Comparison of ENCODE assay signal across 10 mouse cellular contexts in genomic region chr7:29072689-29073088, GRCm38 (mm10). TPM values are rescaled to one million over a fixed set of nuclear protein-coding genes. Genes with fewer than 3 reads are reported as not detected.
A peak's percentile ranks its signal among the peaks of the same experiment; 100 is the strongest.
DNase-seq lines count a peak whose midpoint lies in the region; ATAC-seq lines count a peak whose summit lies in the region.
"Had no signal": no experiment of that assay in that cellular context is flagged by ENCODE, and none has a peak within 500 bp of the region (broad histone marks: within the 10 kb centered on the region; RNA-seq: fewer than 3 reads in every experiment).

No protein-coding gene starts in this region.

- peak; percentile 10 to 11 for DNase-seq in cerebellum, adult 18-20 months
- no peak for DNase-seq in cerebellum, adult 11 months
- DNase-seq in right cerebral cortex, adult 2 months (ENCODE audit: low spot score in 2 of 2), result peak; percentile 39 to 47
- DNase-seq in right cerebral cortex, postnatal 36 days (ENCODE audit: low spot score in 2 of 2), result no peak
- DNase-seq in limb, embryonic 10.5 days (ENCODE audit: low spot score), result peak; percentile 47
- DNase-seq in retina, embryonic 14.5 days (ENCODE audit: low spot score), result peak; percentile 59
- no peak for DNase-seq in spleen, postnatal 36 days (ENCODE audit: low spot score in 2 of 2)

- 0 out of 2 replicates have a peak, but pooled peaks cover 2% of the 10 kb centered on the region for H3K36me3 ChIP-seq in forebrain, embryonic 13.5 days (ENCODE audit: poor library complexity, severe bottlenecking)
- H3K36me3 ChIP-seq in limb, embryonic 10.5 days, result no peaks in the 10 kb centered on the region
- H3K36me3 ChIP-seq: limb, embryonic 15.5 days had no signal

- peak overlapping the region; percentile 69 for H3K4me2 ChIP-seq in forebrain, embryonic 13.5 days
- H3K4me2 ChIP-seq: limb, embryonic 15.5 days had no signal

- H3K9ac ChIP-seq in forebrain, embryonic 13.5 days, result peak overlapping the region; percentile 70
- H3K9ac ChIP-seq: limb, embryonic 15.5 days had no signal

- WGBS in forebrain, embryonic 13.5 days, result 36% methylated on average over 11 of the region's 11 CpGs
- 40% methylated on average over 11 of the region's 11 CpGs for WGBS in limb, embryonic 10.5 days

- peaks cover 53% of the 10 kb centered on the region for H3K4me1 ChIP-seq in forebrain, embryonic 13.5 days
- peaks cover 12% of the 10 kb centered on the region for H3K4me1 ChIP-seq in limb, embryonic 10.5 days

- peak overlapping the region; percentile 93 for H3K27ac ChIP-seq in forebrain, embryonic 13.5 days
- H3K27ac ChIP-seq in limb, embryonic 10.5 days, result no peak overlapping the region
- H3K27ac ChIP-seq: limb, embryonic 15.5 days had no signal

- ATAC-seq in forebrain, embryonic 13.5 days, result no peak
- ATAC-seq: Patski had no signal

- H3K9me3 ChIP-seq in forebrain, embryonic 13.5 days (replicated peaks), result no peaks in the 10 kb centered on the region
- H3K9me3 ChIP-seq in limb, embryonic 10.5 days (replicated peaks), result no peaks in the 10 kb centered on the region
- H3K9me3 ChIP-seq: limb, embryonic 15.5 days had no signal

- peak overlapping the region; percentile 49 for H3K4me3 ChIP-seq in forebrain, embryonic 13.5 days
- H3K4me3 ChIP-seq in limb, embryonic 10.5 days, result no peak overlapping the region
- H3K4me3 ChIP-seq: limb, embryonic 15.5 days had no signal

- 0 out of 2 replicates have a peak, but pooled peaks cover 4% of the 10 kb centered on the region for H3K27me3 ChIP-seq in forebrain, embryonic 13.5 days
- peaks cover 54% of the 10 kb centered on the region for H3K27me3 ChIP-seq in limb, embryonic 10.5 days (ENCODE audit: low read depth, poor library complexity, severe bottlenecking)

RNA-seq across cellular contexts. Expression of gene Ryr1, which starts 52.3 kb away (rescaled TPM):
- 7.5 and 10.2 TPM in 2 replicates for polyA plus RNA-seq in forebrain, embryonic 13.5 days (2015; fragmentation: Nextera tagmentation; extraction: Ambion mirVana)
- polyA plus RNA-seq in limb, embryonic 10.5 days (2016; fragmentation: Nextera tagmentation; extraction: Ambion mirVana), result 1.8 and 2.2 TPM in 2 replicates

Comparison
In these comparisons a context has a peak if more than half of its experiments do, and no peak if none do; other contexts are left out.
1. DNase-seq: peak in cerebellum, adult 18-20 months (2 of 2), right cerebral cortex, adult 2 months (2 of 2), limb, embryonic 10.5 days (single experiment) and retina, embryonic 14.5 days (single experiment); none in cerebellum, adult 11 months (single experiment), right cerebral cortex, postnatal 36 days (0 of 2) and spleen, postnatal 36 days (0 of 2).